Mouse (Mus musculus): Measurements from ENCODE around the gene Pts. TPM values are rescaled to one million over a fixed set of nuclear protein-coding genes. Genes with fewer than 3 reads are reported as not detected.

Gene Pts
- polyA plus RNA-seq (2016; fragmentation: Nextera tagmentation; extraction: Ambion mirVana): 46.8 and 47.6 TPM in 2 replicates

GRCm38 (mm10) chr9:50528293-50528892 lies at the start of gene Pts:
Gene Pts, minus strand, starts transcription at chr9:50528724.
- Histone ChIP-seq H3K27me3 (replicated peaks) (no peaks in the 10 kb centered on the region), H3K4me2 (peak within 1 kb of the TSS; percentile 87), H3K36me3 (peaks cover 12% of the 10 kb centered on the region), H3K4me1 (peaks cover 24% of the 10 kb centered on the region), H3K4me3 (peak within 1 kb of the TSS; percentile 83), H3K9me3 (replicated peaks) (no peaks in the 10 kb centered on the region), H3K27ac (peak within 1 kb of the TSS; percentile 80), H3K9ac (peak within 1 kb of the TSS; percentile 81)
- under 1% methylated on average over 54 of the region's 54 CpGs for WGBS (ENCODE audit: insufficient replicate concordance)
- peak; percentile 98 for ATAC-seq

DNA sequence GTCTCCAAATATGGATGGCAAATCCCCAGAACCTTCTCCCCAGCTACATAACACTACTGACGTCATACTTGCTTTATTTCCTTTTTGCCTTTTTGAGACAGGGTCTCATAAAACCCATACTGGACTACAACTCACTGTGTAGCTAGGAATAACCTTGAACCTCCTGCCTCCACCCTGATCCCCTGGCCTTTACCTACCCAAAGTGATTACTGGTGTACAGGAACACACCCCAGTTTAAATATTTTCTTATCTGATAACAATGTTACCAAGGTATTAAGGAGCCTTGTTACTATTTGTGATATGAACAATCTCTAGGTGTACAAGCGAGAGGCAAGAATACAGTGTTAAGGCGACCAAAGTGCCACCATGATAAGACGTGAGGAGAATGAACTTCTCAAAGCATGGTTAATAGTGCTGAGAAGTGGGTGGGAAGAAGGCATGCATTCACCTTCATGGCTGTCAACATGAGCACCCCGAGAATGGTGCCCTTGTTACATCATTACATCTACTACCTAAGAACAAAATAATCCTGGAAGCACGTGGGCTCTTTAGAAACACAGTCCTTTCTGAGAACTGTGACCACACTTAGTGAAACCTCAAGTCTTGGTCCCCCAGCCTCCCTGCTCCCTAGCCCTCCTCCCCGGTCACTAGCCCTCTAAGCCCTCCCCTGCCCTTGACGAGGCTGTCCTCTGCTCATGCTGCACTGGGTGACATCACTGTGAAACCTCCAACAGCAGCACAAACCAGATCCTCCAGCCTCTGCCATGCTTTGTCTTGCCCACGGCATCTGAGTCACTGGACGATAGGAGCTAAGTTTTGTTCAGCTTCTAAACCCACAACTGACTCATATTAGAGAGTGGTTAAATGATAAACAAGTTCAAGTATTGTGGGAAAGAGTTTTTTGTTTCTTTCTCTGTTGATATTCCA lies 41.3 kb upstream of the Pts start:
- Histone ChIP-seq H3K4me2 (no peak overlapping the region), H3K4me3 (no peak overlapping the region), H3K9me3 (replicated peaks) (no peaks in the 10 kb centered on the region), H3K27ac (no peak overlapping the region), H3K36me3 (no peaks in the 10 kb centered on the region), H3K4me1 (no peaks in the 10 kb centered on the region), H3K9ac (no peak overlapping the region), H3K27me3 (replicated peaks) (no peaks in the 10 kb centered on the region)
- 60% methylated on average over 10 of the region's 10 CpGs for WGBS (ENCODE audit: insufficient replicate concordance)
- ATAC-seq: no peak

DNA sequence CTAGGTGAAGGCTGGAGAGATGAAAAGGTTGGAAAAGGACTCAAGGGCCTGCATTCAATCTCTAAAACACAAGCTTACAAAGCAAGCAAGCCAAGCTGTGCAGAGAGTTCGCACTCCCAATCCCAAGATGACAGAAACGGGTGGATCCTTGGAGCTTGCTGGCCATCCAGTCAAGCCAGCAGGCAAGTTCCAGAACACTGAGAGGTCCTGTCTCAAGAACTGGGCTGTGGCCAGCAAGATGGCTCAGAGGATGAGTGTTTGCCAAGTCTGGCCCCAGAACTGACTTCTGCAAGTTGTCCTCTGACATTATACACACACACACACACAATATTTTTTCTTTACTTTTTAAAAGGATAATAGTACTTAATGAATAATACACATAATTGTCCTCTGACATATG lies 39.4 kb upstream of the Pts start:
- Histone ChIP-seq H3K36me3 (no peaks in the 10 kb centered on the region), H3K4me1 (no peaks in the 10 kb centered on the region), H3K27me3 (replicated peaks) (no peaks in the 10 kb centered on the region), H3K4me3 (no peak overlapping the region), H3K4me2 (no peak overlapping the region), H3K9ac (no peak overlapping the region), H3K9me3 (replicated peaks) (no peaks in the 10 kb centered on the region), H3K27ac (no peak overlapping the region)
- ATAC-seq: no peak
- 80% methylated on average over 2 of the region's 2 CpGs for WGBS (ENCODE audit: insufficient replicate concordance)

DNA sequence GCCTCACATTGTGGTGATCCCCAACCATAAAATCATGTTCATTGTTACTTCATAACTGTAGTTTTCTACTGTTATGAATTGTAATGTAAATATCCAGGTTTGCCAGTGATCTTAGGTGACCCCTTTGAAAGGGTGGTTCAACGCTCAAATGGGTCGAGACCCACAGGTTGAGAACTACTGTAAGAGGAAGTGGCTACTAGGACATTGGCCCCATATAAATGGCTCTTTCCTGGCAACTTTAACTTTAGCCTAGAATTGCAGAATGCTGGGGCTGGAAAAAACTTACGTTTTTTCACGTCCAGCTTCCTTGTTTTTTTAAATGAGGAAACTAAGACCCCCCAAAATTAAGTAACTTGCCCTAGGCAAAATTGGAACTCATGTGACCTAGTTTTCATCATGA lies 38.8 kb upstream of the Pts start:
- ATAC-seq: no peak
- no peak overlapping the region for H3K4me3 ChIP-seq
- no peaks in the 10 kb centered on the region for H3K9me3 ChIP-seq (replicated peaks)
- WGBS (ENCODE audit: insufficient replicate concordance): 62% methylated on average over 4 of the region's 4 CpGs
- no peaks in the 10 kb centered on the region for H3K36me3 ChIP-seq
- H3K4me2 ChIP-seq: no peak overlapping the region
- H3K27ac ChIP-seq: no peak overlapping the region
- H3K27me3 ChIP-seq (replicated peaks): no peaks in the 10 kb centered on the region
- H3K4me1 ChIP-seq: no peaks in the 10 kb centered on the region
- no peak overlapping the region for H3K9ac ChIP-seq

DNA sequence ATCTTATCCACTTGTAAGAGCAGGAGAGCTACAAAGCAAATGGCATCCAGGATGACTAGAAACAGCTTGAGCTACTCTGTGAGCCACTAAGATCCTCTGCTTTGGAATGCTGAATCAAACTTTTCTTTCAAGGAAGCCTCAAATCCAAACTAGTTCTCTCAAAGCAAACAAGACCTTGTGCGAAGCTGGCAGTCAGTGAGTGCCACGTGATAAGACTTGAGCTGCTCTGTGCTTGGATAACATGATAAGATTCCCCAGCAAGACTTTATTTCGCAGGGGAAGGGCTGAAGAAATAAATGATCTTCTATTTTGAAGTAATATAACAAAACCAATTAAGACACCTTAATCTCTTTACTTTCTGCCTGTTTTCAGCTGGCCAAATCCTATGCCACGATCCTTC lies 37.4 kb upstream of the Pts start:
- WGBS (ENCODE audit: insufficient replicate concordance): 29% methylated on average over 4 of the region's 4 CpGs
- no peak for ATAC-seq
- H3K4me2 ChIP-seq: no peak overlapping the region
- H3K9ac ChIP-seq: no peak overlapping the region
- H3K36me3 ChIP-seq: no peaks in the 10 kb centered on the region
- H3K27ac ChIP-seq: no peak overlapping the region
- no peak overlapping the region for H3K4me3 ChIP-seq
- H3K27me3 ChIP-seq (replicated peaks): peaks cover 2% of the 10 kb centered on the region; the same call in 1 of the 2 replicates
- no peaks in the 10 kb centered on the region for H3K4me1 ChIP-seq
- H3K9me3 ChIP-seq (replicated peaks): no peaks in the 10 kb centered on the region

DNA sequence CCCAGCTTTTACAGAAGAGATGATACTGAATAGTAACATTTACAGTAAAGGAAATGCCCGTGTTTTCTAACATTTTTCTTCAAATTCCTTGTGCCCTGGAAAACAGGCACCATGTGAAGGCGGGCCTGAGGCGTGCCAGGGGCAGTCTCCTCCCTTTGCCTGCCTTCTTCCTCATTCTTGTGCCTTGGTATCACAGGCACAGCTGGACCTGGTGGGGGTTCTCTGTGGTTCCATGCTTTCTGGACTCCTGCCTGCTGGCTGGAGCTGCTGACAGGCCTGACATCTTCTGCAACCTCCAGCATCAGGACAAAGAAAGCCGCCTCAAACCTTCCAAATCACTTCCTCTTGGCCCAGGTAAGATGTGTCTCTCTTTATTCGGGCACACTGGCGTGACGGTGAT lies 36.6 kb upstream of the Pts start:
- H3K4me1 ChIP-seq: no peaks in the 10 kb centered on the region
- no peak overlapping the region for H3K27ac ChIP-seq
- no peak overlapping the region for H3K9ac ChIP-seq
- H3K4me2 ChIP-seq: no peak overlapping the region
- ATAC-seq: no peak
- H3K36me3 ChIP-seq: no peaks in the 10 kb centered on the region
- H3K9me3 ChIP-seq (replicated peaks): no peaks in the 10 kb centered on the region
- H3K4me3 ChIP-seq: no peak overlapping the region
- 56% methylated on average over 7 of the region's 7 CpGs for WGBS (ENCODE audit: insufficient replicate concordance)
- peaks cover 7% of the 10 kb centered on the region; the same call in 1 of the 2 replicates for H3K27me3 ChIP-seq (replicated peaks)

GRCm38 (mm10) chr9:50561918-50562360 lies 33.4 kb upstream of the Pts start:
- H3K36me3 ChIP-seq: no peaks in the 10 kb centered on the region
- no peak overlapping the region for H3K27ac ChIP-seq
- H3K4me3 ChIP-seq: no peak overlapping the region
- H3K27me3 ChIP-seq (replicated peaks): peaks cover 7% of the 10 kb centered on the region; the same call in 1 of the 2 replicates
- no peak overlapping the region for H3K9ac ChIP-seq
- H3K4me1 ChIP-seq: no peaks in the 10 kb centered on the region
- H3K4me2 ChIP-seq: no peak overlapping the region
- no peaks in the 10 kb centered on the region for H3K9me3 ChIP-seq (replicated peaks)
- no peak for ATAC-seq
- WGBS (ENCODE audit: insufficient replicate concordance): 67% methylated on average over 2 of the region's 2 CpGs

- H3K4me3 ChIP-seq: no peak within 1 kb of the TSS
- H3K4me2 ChIP-seq: no peak within 1 kb of the TSS
- 79% methylated on average over 38 of the region's 38 CpGs for WGBS (ENCODE audit: insufficient replicate concordance)
- ATAC-seq: no peak
- H3K36me3 ChIP-seq: no peaks in the 10 kb centered on the region
- no peak within 1 kb of the TSS for H3K27ac ChIP-seq
- peaks cover 7% of the 10 kb centered on the region; the same call in 1 of the 2 replicates for H3K27me3 ChIP-seq (replicated peaks)
- no peaks in the 10 kb centered on the region for H3K4me1 ChIP-seq
- no peak within 1 kb of the TSS for H3K9ac ChIP-seq
- H3K9me3 ChIP-seq (replicated peaks): no peaks in the 10 kb centered on the region
Observed at GRCm38 (mm10) chr9:50561145-50561917, 32.8 kb upstream of the Pts start, which contains the start of gene Tex12. Gene Tex12, minus strand, starts transcription at chr9:50561325.

DNA sequence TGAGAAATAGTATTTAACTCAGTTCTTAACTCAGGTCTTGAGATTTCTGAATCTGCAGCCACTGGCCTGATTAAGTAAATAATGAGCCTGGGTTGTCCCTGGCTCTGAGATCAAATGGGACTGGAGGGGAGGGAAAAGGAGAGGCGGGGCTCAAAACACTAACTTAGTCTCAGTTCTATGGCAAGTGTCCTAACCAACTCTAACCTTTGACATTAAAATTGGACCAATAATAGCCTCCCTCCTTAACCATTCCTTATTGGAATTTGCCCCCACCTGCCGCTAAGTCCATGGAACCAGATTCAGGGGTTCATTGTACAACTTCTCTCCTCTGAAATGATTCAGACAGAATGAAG lies 26.5 kb upstream of the Pts start, which contains the start of gene Bco2:
Gene Bco2, minus strand, starts transcription at position 88 of the 353 bp plus-strand sequence.
- H3K4me2 ChIP-seq: peak within 1 kb of the TSS; percentile 22
- H3K4me3 ChIP-seq: peak within 1 kb of the TSS; percentile 9; the same call in 1 of the 2 replicates
- H3K27me3 ChIP-seq (replicated peaks): 0 out of 2 replicates have a peak, but pooled peaks cover 3% of the 10 kb centered on the region
- no peaks in the 10 kb centered on the region for H3K9me3 ChIP-seq (replicated peaks)
- no peaks in the 10 kb centered on the region for H3K4me1 ChIP-seq
- no peak within 1 kb of the TSS for H3K27ac ChIP-seq
- no peak for ATAC-seq
- 52% methylated on average over 2 of the region's 2 CpGs for WGBS (ENCODE audit: insufficient replicate concordance)
- no peaks in the 10 kb centered on the region for H3K36me3 ChIP-seq
- no peak within 1 kb of the TSS for H3K9ac ChIP-seq

GRCm38 (mm10) chr9:50554241-50555093 lies 25.9 kb upstream of the Pts start, which contains the start of gene Il18:
Gene Il18, plus strand, starts transcription at chr9:50554827.
- no peak for ATAC-seq
- 34% methylated on average over 12 of the region's 12 CpGs for WGBS (ENCODE audit: insufficient replicate concordance)
- Histone ChIP-seq H3K4me3 (peak within 1 kb of the TSS; percentile 9; the same call in 1 of the 2 replicates), H3K27me3 (replicated peaks) (0 out of 2 replicates have a peak, but pooled peaks cover 3% of the 10 kb centered on the region), H3K9ac (no peak within 1 kb of the TSS), H3K4me1 (no peaks in the 10 kb centered on the region), H3K36me3 (no peaks in the 10 kb centered on the region), H3K9me3 (replicated peaks) (no peaks in the 10 kb centered on the region), H3K4me2 (peak within 1 kb of the TSS; percentile 22), H3K27ac (no peak within 1 kb of the TSS)

DNA sequence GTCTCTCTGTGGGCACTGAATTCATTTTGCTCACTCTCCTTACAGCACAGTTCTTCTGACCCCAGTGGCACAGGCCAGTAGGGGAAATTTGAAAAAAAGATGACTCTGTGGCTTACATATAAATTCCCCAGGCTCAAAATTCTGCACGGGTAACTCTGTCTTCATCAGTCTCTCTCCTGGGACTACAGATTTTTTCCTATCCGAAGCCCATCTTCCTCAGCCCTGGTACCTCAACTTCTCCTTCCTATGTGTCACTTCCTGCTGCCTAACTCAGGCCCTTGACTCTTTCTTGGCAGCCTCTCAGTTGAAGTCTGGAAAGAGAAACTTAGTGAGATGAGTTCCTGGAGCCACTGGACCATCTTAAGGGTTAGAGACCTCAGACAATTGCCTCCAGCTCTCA lies 25.0 kb upstream of the Pts start:
- H3K9me3 ChIP-seq (replicated peaks): no peaks in the 10 kb centered on the region
- H3K27me3 ChIP-seq (replicated peaks): 0 out of 2 replicates have a peak, but pooled peaks cover 3% of the 10 kb centered on the region
- no peak overlapping the region for H3K4me2 ChIP-seq
- no peak overlapping the region for H3K27ac ChIP-seq
- WGBS (ENCODE audit: insufficient replicate concordance): 28% methylated on average over 2 of the region's 2 CpGs
- H3K36me3 ChIP-seq: no peaks in the 10 kb centered on the region
- ATAC-seq: no peak
- H3K9ac ChIP-seq: no peak overlapping the region
- H3K4me1 ChIP-seq: no peaks in the 10 kb centered on the region
- H3K4me3 ChIP-seq: no peak overlapping the region
